Mouse (Mus musculus) midbrain, embryonic 16.5 days (tissue): Measurements from ENCODE around the gene A530016L24Rik. TPM values are rescaled to one million over a fixed set of nuclear protein-coding genes. Genes with fewer than 3 reads are reported as not detected.

Source experiments
- ATAC-seq: fragments of 200-750 bp; cut with Nextera tagmentation; 2 replicates; pipeline ENCODE4 v1.8.0; 2017; ENCODE audit warnings: moderate TSS enrichment
- H3K27ac ChIP-seq: fragments of 300-500 bp; sonication (generic); 2 replicates; pipeline ENCODE4 v1.5.1; 2014; ENCODE audit warnings: mild to moderate bottlenecking, low read length, mixed read lengths
- H3K27me3 ChIP-seq: fragments of 300-500 bp; sonication (generic); 2 replicates; pipeline ENCODE4 v1.6.1; 2014; ENCODE audit warnings: low read depth, low read length, mixed read lengths; ENCODE audit not compliant: control insufficient read depth, insufficient read depth
- H3K36me3 ChIP-seq: fragments of 300-500 bp; sonication (generic); 2 replicates; pipeline ENCODE4 v1.6.1; 2014; ENCODE audit warnings: mild to moderate bottlenecking, low read length, moderate library complexity, mixed read lengths; ENCODE audit not compliant: control insufficient read depth, insufficient read depth
- H3K4me1 ChIP-seq: fragments of 300-500 bp; sonication (generic); 2 replicates; pipeline ENCODE4 v1.6.1; 2014; ENCODE audit warnings: mild to moderate bottlenecking, low read length, mixed read lengths; ENCODE audit not compliant: control insufficient read depth, insufficient read depth
- H3K4me2 ChIP-seq: fragments of 300-500 bp; sonication (generic); 2 replicates; pipeline ENCODE4 v1.6.1; 2014; ENCODE audit warnings: mild to moderate bottlenecking, low read length, mixed read lengths
- H3K4me3 ChIP-seq: fragments of 300-500 bp; sonication (generic); 2 replicates; pipeline ENCODE4 v1.5.1; 2014; ENCODE audit warnings: low read depth, mild to moderate bottlenecking, low read length, moderate library complexity, mixed read lengths
- H3K9ac ChIP-seq: fragments of 300-500 bp; sonication (generic); 2 replicates; pipeline ENCODE4 v1.6.1; 2014; ENCODE audit warnings: low read depth, low read length, mixed read lengths
- H3K9me3 ChIP-seq: fragments of 300-500 bp; sonication (generic); replicated peaks from 2 replicates; pipeline ENCODE4 v1.6.1; 2014; ENCODE audit warnings: mild to moderate bottlenecking, low read length, mixed read lengths; ENCODE audit not compliant: control insufficient read depth, poor library complexity, severe bottlenecking
- WGBS: fragments of 180-500 bp; shearing (Covaris S2); extraction: QIAGEN DNeasy Blood & Tissue Kit; methylation state at CpG from one replicate; pipeline ENCODE4 v1.1.7; 2014; 5-methylcytosine and 5-hydroxymethylcytosine counted together
- polyA plus RNA-seq: library from polyadenylated mRNA; unstranded; fragments of >200 nt; fragmentation: Nextera tagmentation; extraction: Ambion mirVana; gene quantifications from 2 replicates; pipeline ENCODE4 v1.2.1, GENCODE M21; 2015

Gene A530016L24Rik
- polyA plus RNA-seq, 1 experiment from 2014 or later: 0.16 TPM

DNA sequence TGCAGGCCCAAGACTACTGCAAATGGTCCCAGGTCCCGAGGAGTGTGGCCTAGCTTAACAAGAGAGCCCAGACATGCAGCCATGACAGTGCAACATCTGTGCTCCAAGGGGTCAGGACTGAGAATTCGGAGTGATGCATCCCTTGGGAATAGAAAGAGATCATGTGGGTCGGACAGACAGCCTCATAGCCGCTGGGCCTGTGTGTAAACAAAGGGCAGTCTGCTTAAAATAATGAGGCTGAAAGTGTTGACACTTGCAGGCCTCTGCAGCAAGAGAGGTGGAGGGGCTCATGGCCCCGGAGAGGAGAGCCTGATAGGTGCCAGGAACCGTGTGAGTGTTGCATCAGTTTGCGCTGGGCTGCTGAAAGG, 21.1 kb downstream of the A530016L24Rik start:
- peaks cover 5% of the 10 kb centered on the region; the same call in 1 of the 2 replicates for H3K27me3 ChIP-seq
- H3K4me1 ChIP-seq: peaks cover 60% of the 10 kb centered on the region
- no peaks in the 10 kb centered on the region for H3K36me3 ChIP-seq
- peak overlapping the region; percentile 55 for H3K4me3 ChIP-seq
- WGBS: 20% methylated on average over 7 of the region's 7 CpGs
- peak overlapping the region; percentile 88 for H3K27ac ChIP-seq
- H3K4me2 ChIP-seq: peak overlapping the region; percentile 87
- no peaks in the 10 kb centered on the region for H3K9me3 ChIP-seq
- peak overlapping the region; percentile 74 for H3K9ac ChIP-seq
- no peak for ATAC-seq

DNA sequence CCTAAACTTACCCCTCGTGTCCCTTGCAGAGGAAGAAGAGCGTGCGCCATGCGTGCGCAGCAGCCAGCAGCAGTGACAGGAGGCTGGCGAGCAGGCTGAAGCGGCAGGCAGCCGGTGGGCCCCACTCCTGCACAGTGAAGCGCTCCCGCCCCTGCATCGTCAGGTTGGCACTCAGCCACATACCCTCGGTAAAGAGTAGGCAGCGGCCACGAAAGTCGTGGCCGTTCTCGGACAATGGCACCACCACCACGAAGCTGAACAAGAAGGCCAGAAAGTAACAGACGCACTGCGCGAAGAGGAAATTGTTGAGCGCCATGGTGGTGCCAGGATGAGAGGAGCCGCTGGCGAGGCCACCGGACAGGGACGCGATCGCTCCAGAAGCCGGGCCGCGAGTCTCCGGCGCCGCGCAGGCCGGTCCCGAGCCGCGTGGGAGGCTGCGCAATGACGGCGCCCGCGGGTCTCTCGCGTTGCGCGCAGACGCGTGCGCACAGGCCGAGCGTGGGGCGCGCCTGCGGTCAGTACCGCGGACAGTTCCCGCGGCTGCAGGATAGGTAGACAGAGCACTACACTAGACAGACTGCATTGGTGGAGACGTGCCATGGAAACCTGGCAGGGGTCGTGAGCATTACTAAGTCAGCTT, 21.6 kb downstream of the A530016L24Rik start:
- Histone ChIP-seq H3K27ac (peak overlapping the region; percentile 88), H3K9me3 (no peaks in the 10 kb centered on the region), H3K4me3 (peak overlapping the region; percentile 55), H3K4me1 (peaks cover 60% of the 10 kb centered on the region), H3K27me3 (peaks cover 5% of the 10 kb centered on the region; the same call in 1 of the 2 replicates), H3K36me3 (no peaks in the 10 kb centered on the region), H3K9ac (peak overlapping the region; percentile 74), H3K4me2 (peak overlapping the region; percentile 87)
- peak; percentile 80 for ATAC-seq
- 1% methylated on average over 62 of the region's 62 CpGs for WGBS

DNA sequence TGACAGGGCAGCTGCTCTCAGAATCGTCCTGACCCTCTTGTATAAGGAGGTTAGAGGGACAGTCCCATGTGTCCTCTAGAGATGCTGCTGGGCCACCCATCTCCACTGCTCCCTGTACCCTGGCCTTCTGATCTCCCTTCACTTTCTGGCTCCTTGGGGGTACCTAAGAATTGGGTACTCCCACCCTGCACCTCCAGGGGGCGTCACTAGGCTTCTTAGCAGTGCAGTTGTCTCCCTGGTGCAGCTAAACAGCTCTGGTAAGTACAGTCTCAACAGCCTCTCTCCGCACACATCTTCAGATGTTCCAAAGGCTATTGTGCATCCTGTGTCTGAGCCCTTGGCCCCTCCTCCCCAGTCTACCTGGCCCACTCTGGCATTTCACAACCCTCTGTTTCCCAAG, 25.6 kb downstream of the A530016L24Rik start:
- no peak for ATAC-seq
- H3K27ac ChIP-seq: peak overlapping the region; percentile 22; the same call in 1 of the 2 replicates
- WGBS: 50% methylated on average over 3 of the region's 3 CpGs
- no peak overlapping the region for H3K9ac ChIP-seq
- H3K36me3 ChIP-seq: no peaks in the 10 kb centered on the region
- no peak overlapping the region for H3K4me3 ChIP-seq
- H3K27me3 ChIP-seq: peaks cover 5% of the 10 kb centered on the region; the same call in 1 of the 2 replicates
- no peaks in the 10 kb centered on the region for H3K9me3 ChIP-seq
- H3K4me2 ChIP-seq: no peak overlapping the region
- peaks cover 39% of the 10 kb centered on the region for H3K4me1 ChIP-seq

DNA sequence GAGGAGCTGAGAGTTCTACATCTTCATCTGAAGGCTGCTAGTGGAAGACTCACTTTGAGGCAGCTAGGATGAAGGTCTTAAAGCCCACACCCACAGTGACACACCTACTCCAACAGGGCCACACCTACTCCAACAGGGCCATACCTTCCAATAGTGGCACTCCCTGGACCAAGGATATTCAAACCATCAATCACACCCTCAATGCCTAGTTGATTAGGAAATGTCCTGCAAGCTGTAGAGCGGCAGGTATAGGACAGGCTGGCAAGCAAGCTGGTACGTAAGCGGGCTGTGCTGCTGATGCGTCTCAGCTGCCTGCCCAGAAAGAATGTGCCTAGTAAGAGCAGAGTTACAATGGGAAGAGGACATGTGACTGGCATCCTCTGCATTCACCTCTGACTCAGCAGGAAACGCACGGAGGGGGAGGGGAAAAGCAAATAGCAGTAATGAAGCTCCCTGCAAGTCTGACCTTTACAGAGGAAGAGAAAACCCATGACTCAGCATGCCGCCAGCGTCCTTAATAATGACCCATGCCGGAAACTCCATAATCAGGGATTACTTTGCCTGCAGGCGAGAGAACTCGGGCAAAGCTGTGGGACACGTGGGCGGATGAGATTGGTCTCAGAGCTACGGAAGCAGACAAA, 27.6 kb downstream of the A530016L24Rik start, which contains the start of gene Tmem179:
TSS of gene Tmem179 (minus strand) at position 51 of the 641 bp plus-strand sequence.
- 0 out of 2 replicates have a peak, but pooled peaks have one; percentile 43 for ATAC-seq
- no peaks in the 10 kb centered on the region for H3K36me3 ChIP-seq
- peaks cover 26% of the 10 kb centered on the region for H3K4me1 ChIP-seq
- no peak within 1 kb of the TSS for H3K4me3 ChIP-seq
- H3K4me2 ChIP-seq: peak within 1 kb of the TSS; percentile 39
- 0 out of 2 replicates have a peak within 1 kb of the TSS, but pooled peaks have one; percentile 1 for H3K27ac ChIP-seq
- 8% methylated on average over 14 of the region's 14 CpGs for WGBS
- H3K27me3 ChIP-seq: peaks cover 5% of the 10 kb centered on the region
- H3K9ac ChIP-seq: 0 out of 2 replicates have a peak within 1 kb of the TSS, but pooled peaks have one; percentile 20
- no peaks in the 10 kb centered on the region for H3K9me3 ChIP-seq

DNA sequence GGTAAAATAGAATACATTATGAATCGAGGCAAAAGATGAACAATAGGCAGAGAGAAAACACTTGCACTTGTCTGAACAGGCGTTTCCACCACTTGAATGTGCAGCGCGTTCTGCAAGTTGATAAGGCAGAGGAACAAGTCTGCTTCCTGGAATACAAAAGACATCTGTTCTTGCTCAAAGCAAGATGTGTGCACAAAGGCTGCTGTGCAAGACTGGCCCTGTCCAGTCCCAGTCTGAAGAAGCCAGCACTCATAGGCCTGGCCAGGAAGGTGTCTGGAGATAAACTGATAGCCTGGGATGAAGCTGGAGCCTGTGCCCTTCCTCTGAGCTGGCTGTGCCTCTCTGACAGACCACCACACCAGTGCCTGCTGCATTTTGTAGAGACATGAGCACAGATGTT, 28.9 kb downstream of the A530016L24Rik start:
- peaks cover 23% of the 10 kb centered on the region for H3K4me1 ChIP-seq

GRCm38 (mm10) chr12:112533758-112534157, 44.5 kb downstream of the A530016L24Rik start:
- no peak overlapping the region for H3K9ac ChIP-seq
- H3K4me1 ChIP-seq: no peaks in the 10 kb centered on the region
- no peaks in the 10 kb centered on the region for H3K9me3 ChIP-seq
- no peak overlapping the region for H3K27ac ChIP-seq
- ATAC-seq: no peak
- H3K36me3 ChIP-seq: no peaks in the 10 kb centered on the region
- H3K4me2 ChIP-seq: no peak overlapping the region
- no peak overlapping the region for H3K4me3 ChIP-seq
- WGBS: 79% methylated on average over 4 of the region's 4 CpGs
- H3K27me3 ChIP-seq: peaks cover 6% of the 10 kb centered on the region; the same call in 1 of the 2 replicates

More for the DNA sequence above, 28.9 kb downstream of the A530016L24Rik start:
- H3K4me3 ChIP-seq: no peak overlapping the region
- no peak overlapping the region for H3K9ac ChIP-seq
- 30% methylated on average over 4 of the region's 4 CpGs for WGBS
- H3K36me3 ChIP-seq: no peaks in the 10 kb centered on the region
- no peak overlapping the region for H3K4me2 ChIP-seq
- H3K27ac ChIP-seq: peak overlapping the region; percentile 1; the same call in 1 of the 2 replicates
- ATAC-seq: no peak
- no peaks in the 10 kb centered on the region for H3K9me3 ChIP-seq
- H3K27me3 ChIP-seq: peaks cover under 1% of the 10 kb centered on the region

GRCm38 (mm10) chr12:112537233-112537632, 48.0 kb downstream of the A530016L24Rik start:
- Histone ChIP-seq H3K9me3 (no peaks in the 10 kb centered on the region), H3K9ac (no peak overlapping the region), H3K27ac (no peak overlapping the region), H3K4me2 (no peak overlapping the region), H3K36me3 (no peaks in the 10 kb centered on the region), H3K27me3 (peaks cover 6% of the 10 kb centered on the region; the same call in 1 of the 2 replicates), H3K4me1 (peaks cover 13% of the 10 kb centered on the region), H3K4me3 (no peak overlapping the region)
- 85% methylated on average over 6 of the region's 6 CpGs for WGBS
- no peak for ATAC-seq

GRCm38 (mm10) chr12:112538356-112538755, 49.1 kb downstream of the A530016L24Rik start:
- H3K27me3 ChIP-seq: peaks cover 6% of the 10 kb centered on the region; the same call in 1 of the 2 replicates
- H3K9ac ChIP-seq: no peak overlapping the region
- WGBS: 90% methylated on average over 9 of the region's 9 CpGs
- no peak overlapping the region for H3K4me3 ChIP-seq
- peaks cover 20% of the 10 kb centered on the region for H3K4me1 ChIP-seq
- no peaks in the 10 kb centered on the region for H3K9me3 ChIP-seq
- no peak overlapping the region for H3K27ac ChIP-seq
- no peak overlapping the region for H3K4me2 ChIP-seq
- no peaks in the 10 kb centered on the region for H3K36me3 ChIP-seq
- ATAC-seq: no peak

DNA sequence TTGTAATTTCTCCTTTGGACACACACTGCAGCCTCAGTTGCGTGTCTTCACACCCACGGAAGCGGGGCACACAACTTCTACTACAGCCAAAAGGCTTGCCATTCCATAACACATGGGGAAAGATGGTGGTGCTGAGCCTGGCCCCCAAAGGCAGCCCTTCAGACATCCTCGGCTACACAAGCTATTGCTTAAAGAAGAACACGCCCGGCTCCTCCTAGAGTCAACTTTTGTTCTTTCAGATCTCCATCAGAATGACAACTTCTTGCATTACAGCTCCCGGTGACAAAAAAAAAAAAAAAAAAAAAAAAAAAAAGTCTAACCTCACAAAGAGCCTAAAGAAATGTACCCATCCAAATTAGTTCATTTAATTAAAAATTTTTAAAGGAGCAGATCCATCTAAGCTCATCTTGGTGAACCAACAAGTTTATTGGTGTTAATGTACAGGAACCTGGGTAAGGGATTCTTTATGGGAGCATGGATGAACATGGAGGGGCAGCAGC, 50.3 kb downstream of the A530016L24Rik start:
- Histone ChIP-seq H3K27ac (no peak overlapping the region), H3K27me3 (peaks cover 6% of the 10 kb centered on the region; the same call in 1 of the 2 replicates), H3K9me3 (no peaks in the 10 kb centered on the region), H3K4me1 (peaks cover 20% of the 10 kb centered on the region), H3K4me3 (no peak overlapping the region), H3K4me2 (no peak overlapping the region), H3K9ac (no peak overlapping the region), H3K36me3 (no peaks in the 10 kb centered on the region)
- no peak for ATAC-seq
- WGBS: 88% methylated on average over 7 of the region's 7 CpGs
